Mouse (Mus musculus): Measurements from ENCODE around the gene RPS10-NUDT3.

DNA sequence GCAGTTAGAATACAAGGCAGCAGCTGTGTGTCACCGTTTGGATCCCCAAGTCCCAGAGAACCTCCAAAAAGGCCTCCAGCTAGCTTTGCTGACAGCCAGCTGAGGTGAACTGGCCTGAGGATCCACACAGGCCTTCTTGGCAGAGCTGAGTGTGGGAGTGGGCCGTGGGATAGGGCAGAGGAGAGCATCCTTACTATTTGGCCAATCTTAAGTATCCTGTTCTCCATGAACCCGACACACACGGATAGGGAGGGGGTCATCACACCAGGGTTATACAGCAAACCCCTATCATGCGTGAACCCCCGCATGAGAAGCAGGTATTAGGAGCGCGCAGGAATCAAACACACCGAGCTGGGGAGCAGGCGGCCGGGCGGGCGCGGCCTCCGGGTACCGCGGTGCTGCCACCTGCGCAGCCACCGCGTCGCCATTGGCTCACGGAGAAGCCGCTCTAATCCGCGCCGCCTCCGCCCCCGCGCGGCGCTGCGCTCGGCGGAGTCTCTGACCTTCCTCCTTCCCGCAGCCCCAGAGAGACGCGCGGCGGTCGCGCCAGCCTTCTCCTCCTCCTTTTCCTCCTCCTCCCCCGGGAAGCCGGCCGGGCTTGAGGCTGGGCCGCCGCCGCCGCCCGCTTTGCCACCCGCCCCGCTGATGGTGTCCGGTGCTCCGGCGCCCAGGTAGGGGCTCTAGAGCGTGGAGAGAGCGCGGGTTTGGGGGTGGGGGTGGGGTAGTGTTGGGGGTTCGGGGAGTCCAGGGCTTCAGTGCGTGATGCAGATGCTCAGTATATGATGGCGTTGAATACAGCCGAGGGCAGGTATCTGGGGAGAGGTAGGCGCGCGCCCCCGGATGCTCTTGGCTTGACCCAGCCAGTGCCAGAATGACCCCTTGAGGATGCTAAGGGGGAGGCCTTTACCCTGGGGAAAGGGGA, 20.3 kb upstream of the RPS10-NUDT3 start, which contains the start of gene Pacsin1:
- TF ChIP-seq POLR2A (IDR thresholded peaks at IDR 0.05; ENCODE audit: borderline replicate concordance, control insufficient read depth, low read depth, low read length) (no peak), CTCF (IDR thresholded peaks at IDR 0.05; ENCODE audit: control insufficient read depth, insufficient read depth, low read length) (no peak)
